25 mouse cellular contexts compared by ENCODE assay signal in genomic region chr16:31582885-31583284, GRCm38 (mm10).
"Had no signal": no experiment of that assay in that cellular context is flagged by ENCODE, and none has a peak within 500 bp of the region (broad histone marks: within the 10 kb centered on the region; RNA-seq: fewer than 3 reads in every experiment).

No protein-coding gene starts in this region.

- H3K9ac ChIP-seq: heart, embryonic 13.5 days; heart, embryonic 15.5 days; hindbrain, embryonic 12.5 days; hindbrain, embryonic 14.5 days; limb, embryonic 12.5 days; liver, embryonic 13.5 days had no signal

- ATAC-seq: hindbrain, embryonic 16.5 days; inflammation-experienced regulatory T-cells, adult 6 months; intestine, postnatal 0 days had no signal

- H3K27me3 ChIP-seq: heart, embryonic 13.5 days; heart, embryonic 15.5 days; hindbrain, embryonic 12.5 days; limb, embryonic 12.5 days had no signal

- H3K4me3 ChIP-seq: gastrocnemius, adult 2 months; heart, embryonic 13.5 days; heart, embryonic 15.5 days; hindbrain, embryonic 10.5 days; hindbrain, embryonic 12.5 days; layer of hippocampus, adult 2 months; left cerebral cortex, adult 2 months; limb, embryonic 10.5 days; limb, embryonic 12.5 days; liver, embryonic 13.5 days had no signal

- H3K36me3 ChIP-seq: heart, embryonic 13.5 days; heart, embryonic 15.5 days; hindbrain, embryonic 10.5 days; hindbrain, embryonic 12.5 days; limb, embryonic 10.5 days; limb, embryonic 12.5 days; liver, embryonic 13.5 days had no signal

- DNase-seq: gastrocnemius, adult 2 months; gastrocnemius, postnatal 10 days; gastrocnemius, postnatal 25 days; heart, postnatal 14 days; heart, postnatal 36 days; kidney, adult 18-20 months; kidney, adult 8-10 months; kidney, postnatal 10 days; kidney, postnatal 4 days; liver; liver, embryonic 13.5 days had no signal

- H3K4me1 ChIP-seq: heart, embryonic 13.5 days; heart, embryonic 15.5 days; hindbrain, embryonic 10.5 days; hindbrain, embryonic 12.5 days; limb, embryonic 10.5 days; limb, embryonic 12.5 days had no signal

- H3K4me2 ChIP-seq: heart, embryonic 11.5 days; heart, embryonic 13.5 days; heart, embryonic 15.5 days; hindbrain, embryonic 12.5 days; hindbrain, embryonic 14.5 days; limb, embryonic 12.5 days; liver, embryonic 11.5 days; liver, embryonic 13.5 days had no signal

- H3K27ac ChIP-seq: gastrocnemius, adult 2 months; heart, embryonic 13.5 days; heart, embryonic 15.5 days; hindbrain, embryonic 10.5 days; hindbrain, embryonic 12.5 days; hindbrain, embryonic 14.5 days; left cerebral cortex, adult 2 months; limb, embryonic 10.5 days; limb, embryonic 12.5 days; liver, embryonic 13.5 days had no signal

- H3K9me3 ChIP-seq: heart, embryonic 13.5 days; heart, embryonic 15.5 days; hindbrain, embryonic 10.5 days; hindbrain, embryonic 12.5 days; limb, embryonic 10.5 days; limb, embryonic 12.5 days; liver, embryonic 13.5 days had no signal
